ENCODE assay signal across 14 mouse cellular contexts in genomic region chr2:103088099-103088498, GRCm38 (mm10). TPM values are rescaled to one million over a fixed set of nuclear protein-coding genes. Genes with fewer than 3 reads are reported as not detected.
DNase-seq lines count a peak whose midpoint lies in the region; ATAC-seq and TF ChIP-seq lines count a peak whose summit lies in the region.
"Had no signal": no experiment of that assay in that cellular context is flagged by ENCODE, and none has a peak within 500 bp of the region (broad histone marks: within the 10 kb centered on the region; RNA-seq: fewer than 3 reads in every experiment).

No protein-coding gene starts in this region.

- TF ChIP-seq CTCF in liver, embryonic 14.5 days (IDR thresholded peaks at IDR 0.05; ENCODE audit: low read depth), result peak; percentile 60
- TF ChIP-seq CTCF in E14TG2a.4 (conservative IDR thresholded peaks at IDR 0.05; ENCODE audit: low read length), result peak; percentile 80
- TF ChIP-seq CTCF in embryonic fibroblast, embryonic 13.5 days (IDR thresholded peaks at IDR 0.05; ENCODE audit: borderline replicate concordance, insufficient read depth, low read length), result peak; percentile 23; the same call in 1 of the 2 replicates

- no peak for TF ChIP-seq EP300 in liver, embryonic 14.5 days (IDR thresholded peaks at IDR 0.05; ENCODE audit: low read depth)

- ATAC-seq in liver, embryonic 14.5 days (ENCODE audit: insufficient read depth), result no peak
- ATAC-seq in liver, embryonic 11.5 days (replicated peaks; ENCODE audit: low FRiP score), result no peak
- ATAC-seq in intestine, embryonic 15.5 days, result no peak

- H3K4me2 ChIP-seq in liver, embryonic 14.5 days (ENCODE audit: low read depth), result no peak overlapping the region
- no peak overlapping the region for H3K4me2 ChIP-seq in liver, embryonic 11.5 days
- no peak overlapping the region for H3K4me2 ChIP-seq in intestine, embryonic 15.5 days (replicated peaks)
- H3K4me2 ChIP-seq: midbrain, embryonic 11.5 days; stomach, embryonic 15.5 days had no signal

- DNase-seq in heart, adult 11 months, result peak; percentile 61
- no peak for DNase-seq in heart, postnatal 10 days
- no peak for DNase-seq in liver, embryonic 14.5 days (ENCODE audit: low read depth in 3 of 3, low spot score in 3 of 3)
- DNase-seq in liver, embryonic 11.5 days (ENCODE audit: low spot score), result no peak
- no peak for DNase-seq in adrenal gland, postnatal 25 days
- DNase-seq: adrenal gland, adult 8-10 months; cerebellum, adult 18-20 months; gastrocnemius, postnatal 10 days; kidney, adult 18-20 months had no signal

- WGBS in liver, embryonic 14.5 days (ENCODE audit: insufficient replicate concordance), result 88% methylated on average over 4 of the region's 4 CpGs
- 95% methylated on average over 4 of the region's 4 CpGs for WGBS in liver, embryonic 11.5 days
- 94% methylated on average over 4 of the region's 4 CpGs for WGBS in intestine, embryonic 15.5 days

- intact Hi-C loops in heart, postnatal 10 days (cut with DNase I), result no loop called here

- no peak for TF ChIP-seq POLR2A in embryonic fibroblast, embryonic 13.5 days (IDR thresholded peaks at IDR 0.05; ENCODE audit: low read depth, low read length)

- H3K27me3 ChIP-seq in liver, embryonic 14.5 days (ENCODE audit: control insufficient read depth, insufficient read depth, low read length), result no peaks in the 10 kb centered on the region
- no peaks in the 10 kb centered on the region for H3K27me3 ChIP-seq in liver, embryonic 11.5 days (replicated peaks; ENCODE audit: control insufficient read depth, insufficient read depth, low read length)
- no peaks in the 10 kb centered on the region for H3K27me3 ChIP-seq in E14TG2a.4 (ENCODE audit: insufficient read depth, low read length)
- no peaks in the 10 kb centered on the region for H3K27me3 ChIP-seq in intestine, embryonic 15.5 days (replicated peaks)
- H3K27me3 ChIP-seq: stomach, embryonic 15.5 days had no signal

- no peak overlapping the region for H3K27ac ChIP-seq in liver, embryonic 14.5 days
- H3K27ac ChIP-seq in liver, embryonic 11.5 days (ENCODE audit: low read depth, low read length), result no peak overlapping the region
- H3K27ac ChIP-seq in embryonic fibroblast, embryonic 13.5 days (ENCODE audit: insufficient read depth, low read length), result no peak overlapping the region
- no peak overlapping the region for H3K27ac ChIP-seq in intestine, embryonic 15.5 days
- H3K27ac ChIP-seq: stomach, embryonic 15.5 days had no signal

- H3K36me3 ChIP-seq in liver, embryonic 14.5 days (replicated peaks; ENCODE audit: control insufficient read depth, insufficient read depth, low read depth), result peaks cover 3% of the 10 kb centered on the region
- peaks cover 4% of the 10 kb centered on the region; the same call in 1 of the 2 replicates for H3K36me3 ChIP-seq in liver, embryonic 11.5 days (ENCODE audit: control insufficient read depth, insufficient read depth, low read length)
- H3K36me3 ChIP-seq in E14TG2a.4 (ENCODE audit: insufficient read depth, low read length), result peaks cover 13% of the 10 kb centered on the region
- no peaks in the 10 kb centered on the region for H3K36me3 ChIP-seq in intestine, embryonic 15.5 days
- H3K36me3 ChIP-seq: stomach, embryonic 15.5 days had no signal

- no peak overlapping the region for H3K4me3 ChIP-seq in liver, embryonic 14.5 days (ENCODE audit: insufficient read depth in 1 of 2, low read depth in 2 of 2, low read length in 2 of 2)
- no peak overlapping the region for H3K4me3 ChIP-seq in liver, embryonic 11.5 days (ENCODE audit: low read depth, low read length)
- H3K4me3 ChIP-seq in E14TG2a.4 (replicated peaks; ENCODE audit: low read length), result no peak overlapping the region
- H3K4me3 ChIP-seq in embryonic fibroblast, embryonic 13.5 days (ENCODE audit: insufficient read depth, low read length), result no peak overlapping the region
- no peak overlapping the region for H3K4me3 ChIP-seq in intestine, embryonic 15.5 days (replicated peaks)
- H3K4me3 ChIP-seq: stomach, embryonic 15.5 days had no signal

- H3K9ac ChIP-seq in liver, embryonic 14.5 days (replicated peaks), result no peak overlapping the region
- no peak overlapping the region for H3K9ac ChIP-seq in liver, embryonic 11.5 days (ENCODE audit: low read depth, low read length)
- no peak overlapping the region for H3K9ac ChIP-seq in intestine, embryonic 15.5 days
- H3K9ac ChIP-seq: stomach, embryonic 15.5 days had no signal

- no peaks in the 10 kb centered on the region for H3K4me1 ChIP-seq in liver, embryonic 14.5 days (replicated peaks; ENCODE audit: control insufficient read depth in 2 of 2, insufficient read depth in 2 of 2, low read length in 1 of 2)
- no peaks in the 10 kb centered on the region for H3K4me1 ChIP-seq in liver, embryonic 11.5 days (replicated peaks; ENCODE audit: control insufficient read depth, insufficient read depth, low read length)
- H3K4me1 ChIP-seq in E14TG2a.4 (replicated peaks; ENCODE audit: low read depth, low read length), result no peaks in the 10 kb centered on the region
- H3K4me1 ChIP-seq in embryonic fibroblast, embryonic 13.5 days (ENCODE audit: control insufficient read depth, insufficient read depth, low read length), result no peaks in the 10 kb centered on the region
- no peaks in the 10 kb centered on the region for H3K4me1 ChIP-seq in intestine, embryonic 15.5 days (replicated peaks)
- H3K4me1 ChIP-seq: stomach, embryonic 15.5 days had no signal

- H3K9me3 ChIP-seq in liver, embryonic 14.5 days (ENCODE audit: control insufficient read depth, low read length), result no peaks in the 10 kb centered on the region
- no peaks in the 10 kb centered on the region for H3K9me3 ChIP-seq in liver, embryonic 11.5 days (ENCODE audit: control insufficient read depth, low read length)
- no peaks in the 10 kb centered on the region for H3K9me3 ChIP-seq in E14TG2a.4 (ENCODE audit: low read length)
- H3K9me3 ChIP-seq in intestine, embryonic 15.5 days, result no peaks in the 10 kb centered on the region
- H3K9me3 ChIP-seq: stomach, embryonic 15.5 days had no signal

RNA-seq across cellular contexts. Expression of gene Apip, which starts 14.6 kb away (rescaled TPM):
- total RNA-seq in heart, postnatal 10 days (2021), result 10 to 100 TPM; 51.5 to 64.0 TPM
- 14.8 and 24.4 TPM in 2 replicates for polyA plus RNA-seq in liver, embryonic 14.5 days (2012; rRNA removed)
- polyA plus RNA-seq in liver, embryonic 14.5 days (2014; fragmentation: Nextera tagmentation; extraction: Ambion mirVana), result 45.1 and 46.0 TPM in 2 replicates
- 63.4 and 67.2 TPM in 2 replicates for polyA plus RNA-seq in liver, embryonic 11.5 days (2014; fragmentation: Nextera tagmentation; extraction: Ambion mirVana)
- 30.3 and 49.0 TPM in 2 replicates for polyA plus RNA-seq in embryonic fibroblast, embryonic 13.5 days (2011; ENCODE audit: insufficient read length, low read depth, missing spikeins)
- 55.1 and 56.0 TPM in 2 replicates for total RNA-seq in adrenal gland, postnatal 25 days (2021)
- polyA plus RNA-seq in intestine, embryonic 15.5 days (2015; fragmentation: Nextera tagmentation; extraction: Ambion mirVana), result 55.1 and 55.6 TPM in 2 replicates

RNA-seq across cellular contexts. Expression of gene Pdhx, which starts 14.8 kb away (rescaled TPM):
- total RNA-seq in heart, postnatal 10 days (2021), result 100 to 1,000 TPM; 133 to 140 TPM
- polyA plus RNA-seq in liver, embryonic 14.5 days (2012; rRNA removed), result 11.7 and 16.0 TPM in 2 replicates
- polyA plus RNA-seq in liver, embryonic 14.5 days (2014; fragmentation: Nextera tagmentation; extraction: Ambion mirVana), result 23.1 and 23.8 TPM in 2 replicates
- polyA plus RNA-seq in liver, embryonic 11.5 days (2014; fragmentation: Nextera tagmentation; extraction: Ambion mirVana), result 36.8 and 41.9 TPM in 2 replicates
- 14.6 and 20.3 TPM in 2 replicates for polyA plus RNA-seq in embryonic fibroblast, embryonic 13.5 days (2011; ENCODE audit: insufficient read length, low read depth, missing spikeins)
- total RNA-seq in adrenal gland, postnatal 25 days (2021), result 109 and 134 TPM in 2 replicates
- 34.9 and 36.6 TPM in 2 replicates for polyA plus RNA-seq in intestine, embryonic 15.5 days (2015; fragmentation: Nextera tagmentation; extraction: Ambion mirVana)

Comparison
In these comparisons a context has a peak if more than half of its experiments do, and no peak if none do; other contexts are left out.
1. CTCF ChIP-seq: peak in every context shown above with its lines; median percentile 80 in E14TG2a.4; 60 in liver, embryonic 14.5 days; 23 in embryonic fibroblast, embryonic 13.5 days.